Mouse (Mus musculus): ENCODE results near the gene Hist2h2aa2.

- TF ChIP-seq POLR2A (IDR thresholded peaks at IDR 0.05; ENCODE audit: insufficient read length, low read depth) = no peak
- no peak for TF ChIP-seq REST (IDR thresholded peaks at IDR 0.05; ENCODE audit: insufficient read depth, insufficient read length)
- no peak for TF ChIP-seq E2F4 (IDR thresholded peaks at IDR 0.05; ENCODE audit: insufficient read depth)
- no peak for TF ChIP-seq SRF (IDR thresholded peaks at IDR 0.05; ENCODE audit: control insufficient read depth, insufficient read length, low read depth)
- no peak for TF ChIP-seq POLR2AphosphoS2 (IDR thresholded peaks at IDR 0.05; ENCODE audit: insufficient read length, low read depth)
- no peak for TF ChIP-seq MAX (IDR thresholded peaks at IDR 0.05; ENCODE audit: low read depth)
Measured at GRCm38 (mm10) chr3:96254683-96255355, 14.7 kb upstream of the Hist2h2aa2 start.

Data from myocyte (in vitro differentiated cells).